Mouse (Mus musculus) lung, postnatal 14 days (tissue): Measurements from ENCODE around the gene Depdc1b.

Experiments
- DNase-seq: peaks from one replicate; pipeline ENCODE4 v3.0.0; 2021

Depdc1b gene

DNA sequence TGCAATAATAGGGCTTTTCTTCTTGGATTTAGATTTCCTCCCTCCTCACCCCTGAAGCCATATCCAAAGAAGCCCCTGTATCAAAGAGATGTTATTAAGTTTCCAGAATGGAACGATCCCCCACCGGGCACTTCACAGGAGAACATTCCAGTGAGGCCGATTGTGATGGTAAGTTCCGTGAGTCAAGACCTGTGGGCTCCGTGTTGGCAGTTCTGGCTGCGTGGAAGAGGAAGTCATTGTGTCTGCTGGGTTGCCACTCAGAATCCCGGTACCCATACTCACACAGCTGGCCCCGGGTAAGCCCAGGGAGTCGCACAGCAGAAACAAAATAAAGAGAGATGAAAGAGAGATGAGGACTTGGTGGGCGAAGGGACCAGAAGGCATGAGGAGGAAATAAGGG lies 41.2 kb downstream of the Depdc1b start:
- no peak for DNase-seq

DNA sequence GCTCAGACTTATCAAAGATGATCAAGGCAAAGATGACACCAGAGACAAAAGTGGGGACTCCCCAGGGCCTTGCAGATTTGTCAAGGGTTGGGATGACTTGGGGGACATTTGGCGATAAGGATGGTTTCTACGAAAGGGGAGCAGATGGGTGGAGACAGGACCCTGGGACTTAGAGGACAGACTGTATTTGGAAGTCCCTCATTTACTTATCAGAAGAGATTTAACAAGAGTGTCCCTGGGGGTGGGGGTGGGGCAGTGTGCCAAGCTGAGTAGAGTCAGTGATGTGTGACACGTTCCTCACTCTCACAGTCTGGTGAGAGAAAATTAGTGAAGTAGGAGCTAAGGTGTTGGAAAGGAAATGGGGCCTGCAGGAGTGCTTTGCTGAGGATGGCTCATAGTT lies 42.1 kb downstream of the Depdc1b start:
- DNase-seq = no peak

DNA sequence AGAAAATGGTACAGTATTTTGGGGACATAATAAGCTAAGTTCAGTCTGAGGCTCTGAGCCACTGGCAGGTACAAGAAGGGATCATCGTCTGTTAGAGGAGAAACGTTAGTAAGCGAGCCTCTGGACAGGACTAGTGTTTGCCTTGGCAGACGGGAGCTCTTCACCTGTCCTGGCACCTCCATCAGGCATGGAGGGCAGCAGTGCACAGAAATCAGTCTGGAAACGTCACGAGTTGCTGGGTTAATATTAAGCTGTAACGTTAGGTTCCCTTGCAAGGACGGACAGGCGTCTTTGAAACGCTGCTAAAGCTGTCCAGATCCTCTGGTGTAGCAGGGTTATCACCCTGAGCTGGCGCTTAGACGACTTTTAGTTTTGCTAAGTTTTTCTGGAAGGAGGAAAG lies 51.4 kb downstream of the Depdc1b start:
- no peak for DNase-seq

DNA sequence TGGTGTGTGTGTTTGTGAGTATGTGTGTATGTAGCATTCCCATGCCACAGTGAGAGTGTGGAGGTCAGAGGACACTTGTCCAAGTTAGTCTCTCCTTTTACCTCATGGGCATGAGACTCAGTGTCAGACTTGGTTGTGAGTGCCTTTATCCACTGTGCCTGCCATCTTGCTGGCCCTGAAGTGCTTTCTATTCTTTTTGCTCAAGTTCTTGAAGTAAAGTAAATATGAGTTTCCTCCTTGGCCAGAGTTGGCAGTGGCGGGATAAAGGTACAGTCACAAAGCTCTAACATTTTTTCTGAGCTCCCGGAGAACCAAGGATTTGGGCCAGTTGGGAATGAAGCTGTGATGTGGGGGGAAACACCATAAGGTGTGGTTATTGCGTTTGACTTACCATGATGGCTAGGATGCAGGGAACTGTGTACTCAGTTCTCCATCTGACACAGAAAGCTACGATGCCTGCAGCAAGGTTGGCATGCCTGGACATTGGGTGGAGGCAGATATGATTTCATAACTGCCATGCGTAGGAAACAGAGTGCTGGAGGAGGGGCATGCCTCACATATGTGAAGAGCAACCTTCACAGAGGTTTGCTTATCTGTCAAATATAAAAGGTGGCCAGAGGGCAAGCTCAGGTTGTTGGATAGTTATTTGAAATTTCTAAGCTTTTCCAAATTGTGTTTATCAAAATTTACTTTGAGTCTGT lies 54.3 kb downstream of the Depdc1b start:
- DNase-seq = no peak

DNA sequence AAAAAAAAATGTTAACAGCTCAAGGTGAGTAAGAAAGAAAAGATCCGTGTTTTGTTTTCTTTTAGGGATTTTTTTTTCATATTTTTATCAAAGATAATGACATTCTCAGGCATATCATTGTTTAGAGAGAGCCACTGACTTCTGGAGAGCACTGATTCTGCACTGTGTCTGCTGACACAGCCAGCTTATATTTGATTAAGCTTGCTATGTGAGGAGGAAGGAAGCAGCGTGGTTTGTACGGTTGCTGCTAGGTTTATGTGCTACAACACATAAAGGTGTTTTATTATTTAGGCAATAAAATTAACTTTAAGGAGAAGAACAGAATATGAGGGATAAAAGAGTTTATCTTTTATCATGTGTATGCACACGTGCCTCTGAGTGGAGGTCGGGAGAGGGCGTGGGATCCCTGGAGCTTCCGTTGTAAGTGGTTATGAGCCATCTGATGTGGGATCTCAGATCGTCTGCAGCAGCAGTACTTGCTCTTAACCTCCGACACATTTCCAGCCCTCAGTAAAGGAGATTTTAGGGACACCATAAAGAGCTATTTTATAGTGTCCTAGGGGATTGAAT lies 55.3 kb downstream of the Depdc1b start:
- no peak for DNase-seq

DNA sequence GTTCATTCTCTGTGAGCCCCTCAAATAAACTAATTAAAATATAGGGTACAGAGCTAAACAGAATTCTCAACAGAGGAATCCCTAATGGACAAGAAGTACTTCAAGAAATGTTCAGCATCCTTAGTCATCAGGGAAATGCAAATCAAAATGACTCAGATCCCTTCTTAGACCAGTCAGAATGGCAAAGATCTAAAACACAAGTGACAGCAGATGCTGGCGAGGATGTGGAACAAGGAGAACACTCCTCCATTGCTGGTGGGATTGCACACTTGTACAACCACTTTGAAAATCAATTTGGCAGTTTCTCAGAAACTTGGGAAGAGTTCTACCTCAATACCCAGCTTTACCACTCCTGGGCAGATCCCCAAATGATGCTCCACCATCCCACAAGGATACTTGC lies 57.1 kb downstream of the Depdc1b start:
- no peak for DNase-seq

DNA sequence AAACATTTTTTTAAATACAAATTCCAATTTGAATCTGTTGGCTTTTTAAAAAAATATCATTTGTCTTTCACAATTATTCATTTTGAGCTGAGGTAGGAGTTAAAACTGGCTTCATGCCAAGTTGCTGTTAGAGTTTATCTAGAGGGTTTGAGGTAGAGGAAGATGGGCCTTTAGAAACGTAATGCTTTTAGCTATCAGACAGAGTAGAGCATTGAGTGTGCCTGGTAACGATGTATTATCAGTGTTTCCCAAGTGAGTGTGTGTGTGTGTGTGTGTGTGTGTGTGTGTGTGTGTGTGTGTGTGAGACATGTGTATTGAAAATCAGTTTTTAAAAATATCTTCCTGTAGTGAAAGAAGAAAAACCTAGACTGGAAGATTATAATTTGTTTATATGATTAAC lies 60.5 kb downstream of the Depdc1b start:
- no peak for DNase-seq

DNA sequence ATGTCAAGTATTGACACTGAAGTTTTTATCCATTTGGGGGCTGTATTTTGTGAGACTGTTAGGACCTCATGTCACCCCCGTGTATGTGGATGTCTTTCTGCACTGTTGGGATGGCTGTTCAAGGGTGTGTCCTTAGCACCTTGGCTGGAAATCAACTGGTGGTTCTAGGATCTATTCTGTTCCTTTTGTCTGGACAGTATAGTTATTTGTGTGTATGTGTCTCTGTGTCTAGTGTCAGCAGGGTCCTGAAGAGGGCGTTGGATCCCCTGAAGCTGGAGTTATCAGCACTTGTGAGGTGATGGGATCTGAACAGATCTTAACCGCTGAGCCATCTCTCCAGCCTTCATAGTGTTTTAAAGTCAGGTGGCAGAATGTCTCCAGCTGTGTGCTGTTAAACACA lies 65.0 kb downstream of the Depdc1b start:
- no peak for DNase-seq

DNA sequence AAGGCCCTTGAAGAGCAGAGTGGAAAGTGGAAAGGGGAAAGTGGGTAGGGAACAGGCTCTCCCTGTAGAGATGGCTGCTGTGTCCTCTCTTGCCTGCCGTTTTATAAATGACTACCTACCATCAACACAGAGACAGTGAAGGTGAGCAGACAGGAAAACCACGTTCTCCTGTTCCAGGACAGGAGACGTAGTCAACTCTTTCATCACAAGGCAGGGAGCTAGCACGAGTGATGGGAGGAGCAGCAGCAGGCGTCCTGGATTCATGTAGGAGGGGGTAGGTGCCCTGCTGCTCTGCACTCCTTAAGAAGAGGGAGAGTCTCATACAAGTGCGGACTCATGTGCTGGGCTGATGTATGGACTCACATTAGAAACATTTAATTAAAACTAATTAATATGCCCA lies 66.9 kb downstream of the Depdc1b start:
- no peak for DNase-seq

DNA sequence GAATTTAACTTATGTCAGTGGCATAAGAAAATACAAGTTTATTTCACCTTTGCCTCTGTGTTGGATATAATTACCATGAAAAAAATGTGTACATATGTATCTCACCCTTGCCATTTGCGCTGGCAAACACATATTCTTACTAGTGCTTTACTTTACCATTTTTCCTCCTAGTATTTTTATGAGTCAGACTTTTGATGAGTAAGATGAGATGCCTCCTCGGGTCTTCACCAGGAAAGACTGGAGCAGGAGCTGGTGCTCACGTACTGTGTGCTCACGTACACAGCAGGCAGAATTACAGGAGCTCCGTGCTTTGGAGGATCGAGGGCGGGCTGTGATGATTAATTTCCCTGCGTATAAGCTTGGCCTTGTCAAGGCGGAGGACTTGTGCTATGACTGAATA lies 69.9 kb downstream of the Depdc1b start:
- DNase-seq = no peak

DNA sequence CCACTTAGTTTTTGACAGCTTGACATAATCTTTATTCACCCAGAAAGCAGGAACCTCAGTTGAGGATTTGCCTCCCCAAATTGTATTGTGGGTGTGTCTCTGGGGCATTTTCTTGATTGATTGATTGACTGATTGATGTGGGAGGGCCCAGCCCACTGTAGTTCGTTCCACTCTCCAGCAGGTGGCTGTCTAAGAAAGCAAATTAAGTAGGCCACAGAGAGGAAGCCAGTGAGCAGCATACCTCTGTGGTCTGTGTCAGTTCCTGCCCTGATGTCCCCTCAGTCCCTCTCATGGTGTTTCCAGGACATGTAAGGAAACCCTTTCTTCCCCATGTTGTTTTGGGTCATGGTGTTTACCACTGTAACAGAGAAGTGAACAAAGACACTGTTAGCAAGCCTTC lies 74.4 kb downstream of the Depdc1b start:
- peak; percentile 34 for DNase-seq

DNA sequence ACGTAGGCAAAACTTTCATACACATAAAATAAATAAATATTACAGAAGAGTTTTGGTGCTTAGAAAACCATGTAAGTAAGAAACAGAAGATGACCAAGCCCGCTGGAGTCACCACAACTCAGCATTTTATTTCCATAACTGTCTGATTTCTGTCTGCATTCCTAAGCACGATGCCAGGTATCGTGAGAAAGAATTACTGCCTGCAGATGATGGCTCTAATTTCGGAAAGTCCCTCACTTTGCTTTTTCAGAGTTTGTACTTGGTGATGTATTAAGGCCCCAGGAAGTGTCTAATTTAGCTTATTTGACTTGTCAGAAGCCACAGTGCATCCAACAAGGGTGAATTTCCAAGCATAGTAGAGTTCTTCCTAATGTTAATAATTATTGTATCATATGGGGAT lies 87.1 kb downstream of the Depdc1b start:
- DNase-seq = no peak

DNA sequence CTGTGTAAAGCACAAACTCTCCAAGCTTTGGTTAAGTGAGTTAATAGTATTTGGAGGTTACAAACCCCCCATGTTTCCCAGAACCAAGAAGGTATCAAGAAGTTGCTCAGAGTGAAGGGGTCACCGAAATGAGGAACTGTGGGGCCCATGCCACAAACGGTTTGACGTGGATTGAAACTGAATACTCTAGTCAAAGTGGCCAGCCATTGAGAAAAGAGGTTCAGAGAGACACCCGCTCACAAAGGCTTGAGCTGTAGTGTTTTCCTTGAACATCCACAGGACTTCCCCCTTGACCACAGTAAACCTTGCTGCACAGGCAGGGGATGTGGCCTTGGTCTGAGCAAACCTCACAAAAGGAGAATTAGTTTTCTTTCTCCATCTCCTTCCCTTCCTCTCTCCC lies 88.2 kb downstream of the Depdc1b start:
- no peak for DNase-seq

DNA sequence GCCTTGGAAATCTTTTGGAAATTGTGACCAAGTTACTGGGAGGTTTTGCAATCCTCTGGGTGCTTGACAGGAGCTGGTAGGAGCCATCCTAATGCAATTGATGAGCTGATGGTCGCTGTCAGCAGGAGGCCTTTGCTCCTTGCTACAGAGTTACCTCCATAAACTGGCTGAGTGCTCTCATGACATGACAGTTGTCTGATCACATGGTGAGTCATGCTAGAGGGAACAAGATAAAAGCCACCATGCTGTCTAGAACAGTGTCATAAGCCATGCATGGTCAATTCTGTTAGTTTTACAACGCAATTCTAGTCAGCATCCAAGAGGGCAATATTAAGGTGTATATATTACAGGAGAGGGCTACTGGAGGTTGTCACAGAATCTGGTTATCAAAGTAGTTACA lies 99.3 kb downstream of the Depdc1b start:
- no peak for DNase-seq

DNA sequence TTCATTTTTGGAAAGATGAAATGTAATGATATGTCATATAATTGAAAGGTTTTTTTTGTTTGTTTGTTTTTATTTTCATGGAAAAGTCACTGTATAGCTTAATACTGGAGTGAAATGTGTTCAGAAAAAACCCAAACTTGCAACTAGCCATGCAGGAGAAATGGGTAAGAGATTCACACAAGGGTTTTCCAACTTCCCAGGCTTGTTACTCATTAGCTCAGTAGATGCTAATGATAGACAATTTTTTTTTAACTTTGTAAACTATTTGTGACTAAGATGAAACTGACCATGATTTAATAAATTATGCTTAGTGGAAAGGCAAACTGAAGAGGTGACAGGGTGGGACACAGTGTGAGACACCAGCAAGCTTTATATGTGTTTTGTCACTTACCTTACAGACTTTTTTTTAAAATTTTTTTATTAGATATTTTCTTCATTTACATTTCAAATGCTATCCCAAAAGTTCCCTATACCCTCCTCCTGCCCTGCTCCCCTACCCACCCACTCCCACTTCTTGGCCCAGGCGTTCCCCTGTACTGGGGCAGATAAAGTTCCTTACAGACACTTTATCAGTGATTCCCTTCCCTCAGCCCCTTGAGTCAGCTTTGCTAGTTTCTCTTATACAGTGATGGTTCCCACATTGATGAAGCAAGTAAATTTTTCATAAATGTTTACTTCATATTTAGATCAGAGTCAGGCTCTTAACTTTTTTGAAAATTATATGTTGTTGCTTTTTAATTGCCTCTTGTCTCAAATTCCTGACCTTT lies 102.8 kb downstream of the Depdc1b start:
- DNase-seq = no peak

DNA sequence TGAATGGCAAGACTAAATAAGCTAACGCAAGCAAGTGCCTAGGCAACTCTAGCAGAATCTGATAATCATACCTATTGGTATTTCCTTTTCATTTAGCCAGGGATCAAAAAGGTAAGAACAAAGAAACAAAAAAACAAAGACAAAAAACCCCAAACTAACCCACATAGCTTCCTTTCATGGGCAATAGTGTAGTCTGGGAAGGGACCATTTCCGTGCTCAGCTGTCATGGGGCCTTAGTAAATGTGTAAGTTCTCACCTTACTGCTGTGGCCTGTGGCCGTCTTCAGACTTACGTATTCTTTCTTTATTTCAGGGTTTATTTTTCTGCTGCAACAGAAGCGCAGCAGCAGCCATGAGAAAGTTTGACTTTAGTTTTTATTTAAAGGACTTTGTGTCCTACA lies 110.2 kb downstream of the Depdc1b start:
- no peak for DNase-seq

DNA sequence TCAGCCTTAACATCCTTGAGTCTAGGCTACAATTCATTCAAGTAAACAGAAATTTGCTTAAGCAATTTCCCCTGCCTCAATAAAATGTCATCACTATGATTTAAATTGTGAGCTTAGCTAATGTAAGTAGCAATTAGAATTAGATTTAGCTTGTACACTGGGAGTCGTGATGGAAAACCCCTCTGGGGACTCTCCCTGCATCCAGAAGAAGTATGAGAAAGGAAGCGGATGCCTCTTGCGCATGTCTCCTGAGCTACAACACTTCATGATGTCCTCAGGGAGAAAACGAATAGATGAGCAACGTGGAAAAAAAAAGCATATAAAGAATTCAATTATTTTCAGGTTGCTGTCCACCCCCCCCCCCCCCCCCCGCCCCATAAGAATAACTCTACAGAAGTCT lies 112.7 kb downstream of the Depdc1b start:
- DNase-seq = no peak

DNA sequence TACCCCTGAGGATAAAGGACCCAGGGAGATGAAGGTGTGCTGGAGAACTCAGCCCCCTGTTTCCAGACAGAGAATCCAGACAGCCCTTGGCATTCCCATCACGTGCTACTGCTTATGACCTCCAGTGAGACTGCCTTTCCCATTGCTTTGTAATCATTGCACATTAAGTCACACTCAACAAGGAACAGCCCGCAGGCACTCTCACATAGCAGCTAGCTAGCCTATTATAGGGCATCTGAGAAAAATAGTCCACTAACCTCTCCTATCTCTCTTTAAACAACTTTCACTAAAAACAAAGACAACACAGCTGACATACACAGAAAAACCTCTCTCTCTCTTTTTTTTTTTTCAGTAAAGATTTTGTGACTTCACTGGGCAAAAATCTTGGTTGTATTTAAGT lies 113.5 kb downstream of the Depdc1b start:
- DNase-seq = no peak

DNA sequence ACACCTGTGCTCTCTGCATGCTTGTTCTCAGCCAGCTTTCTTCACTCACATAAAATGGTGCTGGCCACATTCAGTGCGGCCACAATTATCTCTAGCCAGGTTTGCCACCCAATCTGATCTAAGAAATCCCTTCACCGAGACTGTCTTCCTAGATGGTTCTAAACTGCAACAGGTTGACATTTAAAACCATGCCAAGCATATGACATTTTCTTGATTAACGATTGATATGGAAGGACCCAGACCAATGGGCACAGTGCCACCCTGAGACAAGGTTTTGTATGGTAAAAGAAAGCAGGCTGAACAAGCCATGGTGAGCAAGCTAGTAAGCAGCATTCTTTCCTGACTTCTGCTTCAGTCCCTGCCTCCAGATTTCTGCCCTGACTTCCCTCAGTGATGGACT lies 115.6 kb downstream of the Depdc1b start:
- no peak for DNase-seq

DNA sequence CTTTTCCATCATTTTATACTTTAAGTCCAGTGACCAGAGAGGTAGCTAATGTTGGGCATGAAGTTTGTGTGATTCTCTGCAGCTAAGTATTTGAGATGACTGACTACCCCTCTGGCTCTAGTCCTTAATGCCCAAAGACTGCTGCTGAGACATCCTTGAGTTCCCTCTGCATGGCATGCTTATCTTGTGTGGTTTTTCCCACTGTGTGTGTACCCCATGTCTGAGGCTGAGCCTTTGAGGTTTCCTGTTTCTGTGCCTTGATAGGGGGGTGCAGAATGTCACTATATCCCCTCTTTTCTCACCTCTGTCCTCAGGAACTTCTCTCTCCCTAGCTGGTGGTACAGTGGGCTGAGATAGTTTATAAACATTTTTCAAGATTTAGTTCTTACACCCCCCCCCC lies 119.6 kb downstream of the Depdc1b start:
- no peak for DNase-seq

DNA sequence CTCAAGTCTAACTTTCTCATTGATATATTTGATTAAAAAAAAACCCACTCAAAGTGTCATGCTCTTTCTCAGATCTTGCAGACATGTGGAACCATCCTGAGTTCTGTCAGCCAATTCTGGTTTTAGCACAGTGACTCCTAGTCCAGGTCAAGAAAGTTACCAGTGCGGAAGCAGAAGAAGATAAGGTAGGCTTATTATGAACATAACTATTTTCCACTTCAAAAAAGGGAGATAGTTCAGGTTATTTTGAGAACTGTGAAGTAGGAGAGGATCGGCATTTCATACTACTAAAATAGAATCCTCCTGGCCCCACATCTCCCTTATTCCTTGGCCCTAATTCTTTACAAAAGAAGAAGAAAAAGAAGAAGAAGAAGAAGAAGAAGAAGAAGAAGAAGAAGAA lies 121.3 kb downstream of the Depdc1b start:
- DNase-seq = no peak

DNA sequence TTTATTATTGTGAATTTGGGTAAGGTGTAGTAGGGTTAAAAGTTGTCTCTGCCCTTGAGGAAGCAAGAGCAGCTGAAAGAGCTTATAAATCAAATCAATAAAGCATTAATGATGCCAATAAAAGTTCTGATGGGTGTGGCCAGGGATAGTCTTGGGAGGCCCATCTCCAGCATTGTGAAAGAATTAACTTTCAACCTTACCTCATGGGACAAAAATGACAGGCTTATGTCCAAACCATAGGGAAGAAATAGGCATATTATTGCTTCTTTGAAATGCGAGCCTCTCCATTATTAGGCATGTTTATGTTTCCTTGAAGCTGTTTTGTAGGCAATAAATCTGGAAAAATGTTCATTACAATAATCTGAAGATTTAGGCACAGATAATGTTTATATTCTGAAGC lies 122.9 kb downstream of the Depdc1b start:
- no peak for DNase-seq

DNA sequence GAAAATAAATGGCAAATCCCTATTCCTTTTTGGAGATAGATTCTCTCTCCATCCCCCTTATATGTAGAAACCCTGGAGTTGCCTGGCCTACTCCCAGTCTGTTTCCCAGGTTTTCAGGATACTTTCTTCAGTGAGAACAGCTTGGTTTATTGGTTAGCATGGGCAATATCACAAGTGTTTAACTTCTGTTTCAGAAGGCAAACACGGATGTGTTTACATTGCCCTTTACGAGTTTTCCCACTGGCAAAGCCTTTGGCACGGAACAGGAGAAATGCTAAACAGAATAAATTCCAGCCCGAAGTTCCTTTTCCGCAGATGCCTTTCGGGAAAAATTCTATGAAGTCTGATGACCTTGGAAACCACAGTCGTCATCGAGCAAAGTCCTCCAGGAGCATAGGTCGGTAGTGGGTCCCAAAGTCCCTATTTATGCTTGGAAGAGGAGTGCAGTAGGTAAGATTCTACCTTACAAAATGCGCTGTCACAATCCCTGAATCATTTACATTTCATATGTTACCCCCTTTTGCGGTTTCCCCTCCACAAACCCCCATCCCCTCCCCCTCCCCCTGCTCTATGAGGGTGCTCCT lies 132.3 kb downstream of the Depdc1b start:
- DNase-seq = no peak
